Mouse (Mus musculus): Measurements from ENCODE around the gene 9130409I23Rik.

The 9130409I23Rik gene

GRCm38 (mm10) chr1:181050937-181051336 is at the start of gene 9130409I23Rik:
TSS of gene 9130409I23Rik (plus strand) at chr1:181051237.
- no peak for DNase-seq (ENCODE audit: inconsistent age in 2 of 2, low spot score in 1 of 2)

- DNase-seq (ENCODE audit: inconsistent age in 2 of 2, low spot score in 1 of 2), result peak in 1 of 2 experiments; percentile 48
Observed at GRCm38 (mm10) chr1:181001621-181002020, 49.4 kb upstream of the 9130409I23Rik start.

DNA sequence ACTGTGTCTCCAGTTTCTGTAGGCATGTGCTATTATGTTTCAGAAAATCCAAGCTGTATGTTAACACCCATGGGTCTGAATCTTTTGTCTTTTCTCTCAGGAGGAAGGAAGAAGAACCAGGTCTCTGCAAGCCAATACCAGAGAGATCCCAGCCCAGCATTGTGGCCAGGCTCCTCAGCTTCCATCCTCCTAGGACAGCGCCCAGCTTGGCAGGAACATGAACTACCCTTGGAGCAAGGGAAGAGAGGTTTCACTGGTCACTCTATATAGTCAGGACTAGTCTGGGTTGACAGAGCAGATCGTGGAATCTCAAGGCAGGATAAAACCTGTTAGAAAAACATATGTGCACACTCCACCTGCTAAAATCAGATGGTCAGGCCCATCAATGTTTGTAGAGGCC is 47.2 kb upstream of the 9130409I23Rik start:
- DNase-seq (ENCODE audit: inconsistent age in 2 of 2, low spot score in 1 of 2), result no peak

- DNase-seq (ENCODE audit: inconsistent age in 2 of 2, low spot score in 1 of 2), result peak in 1 of 2 experiments; percentile 62
Observed at GRCm38 (mm10) chr1:181005331-181005730, 45.7 kb upstream of the 9130409I23Rik start.

GRCm38 (mm10) chr1:181007831-181008230 is 43.2 kb upstream of the 9130409I23Rik start:
- peak in 1 of 2 experiments; percentile 38 for DNase-seq (ENCODE audit: inconsistent age in 2 of 2, low spot score in 1 of 2)

GRCm38 (mm10) chr1:181008266-181008665 is 42.8 kb upstream of the 9130409I23Rik start:
- peak in 1 of 2 experiments; percentile 67 for DNase-seq (ENCODE audit: inconsistent age in 2 of 2, low spot score in 1 of 2)

GRCm38 (mm10) chr1:181009011-181009590 is 41.9 kb upstream of the 9130409I23Rik start:
- DNase-seq (ENCODE audit: inconsistent age in 2 of 2, low spot score in 1 of 2), result no peak

- peak; percentile 87 to 93 for DNase-seq (ENCODE audit: inconsistent age in 2 of 2, low spot score in 1 of 2)
Observed at GRCm38 (mm10) chr1:181009754-181010153, 41.3 kb upstream of the 9130409I23Rik start.

GRCm38 (mm10) chr1:181010171-181010932 is 40.7 kb upstream of the 9130409I23Rik start:
- peak in 1 of 2 experiments; percentile 81 for DNase-seq (ENCODE audit: inconsistent age in 2 of 2, low spot score in 1 of 2)

DNA sequence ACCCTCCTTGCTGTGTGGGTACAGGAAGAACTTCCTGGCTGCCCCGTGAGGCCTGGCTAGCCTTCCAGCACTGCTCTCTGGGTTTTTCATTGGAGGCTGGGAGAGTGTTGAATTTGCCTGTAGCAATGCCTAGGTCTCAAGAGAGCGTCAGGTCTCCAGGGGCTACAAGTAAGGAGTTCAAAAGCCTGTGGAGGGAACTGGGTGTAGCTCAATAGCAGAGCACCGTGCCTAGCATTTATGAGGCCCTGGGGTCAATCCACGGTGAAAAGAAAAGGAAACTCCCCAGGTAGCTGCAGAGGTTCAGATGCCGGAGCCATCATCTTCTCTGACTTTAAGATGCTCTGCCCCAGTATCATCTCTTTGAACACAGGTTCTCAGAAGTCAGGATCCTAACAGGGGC is 39.4 kb upstream of the 9130409I23Rik start:
- DNase-seq (ENCODE audit: inconsistent age in 2 of 2, low spot score in 1 of 2), result no peak

DNA sequence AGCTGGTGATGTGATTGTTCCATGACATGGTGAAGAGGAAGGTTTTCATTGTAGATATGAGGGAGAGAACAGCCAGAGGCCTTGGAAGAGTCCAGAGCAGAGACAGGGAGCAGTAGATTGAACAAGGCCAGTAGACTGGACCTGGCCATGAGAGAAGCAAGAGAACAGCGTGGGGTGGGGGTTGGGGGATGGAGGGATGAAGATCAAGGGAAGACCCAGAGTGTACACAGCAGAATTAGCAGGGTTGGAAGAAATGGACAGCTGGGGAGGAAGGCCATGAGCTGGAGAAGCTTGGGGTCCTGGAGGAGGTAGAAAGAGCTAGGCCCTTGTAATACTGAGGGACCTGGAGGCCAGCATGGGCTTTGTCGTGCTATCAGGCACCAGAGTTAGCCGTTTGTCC is 38.6 kb upstream of the 9130409I23Rik start:
- DNase-seq (ENCODE audit: inconsistent age in 2 of 2, low spot score in 1 of 2), result peak in 1 of 2 experiments; percentile 58

DNA sequence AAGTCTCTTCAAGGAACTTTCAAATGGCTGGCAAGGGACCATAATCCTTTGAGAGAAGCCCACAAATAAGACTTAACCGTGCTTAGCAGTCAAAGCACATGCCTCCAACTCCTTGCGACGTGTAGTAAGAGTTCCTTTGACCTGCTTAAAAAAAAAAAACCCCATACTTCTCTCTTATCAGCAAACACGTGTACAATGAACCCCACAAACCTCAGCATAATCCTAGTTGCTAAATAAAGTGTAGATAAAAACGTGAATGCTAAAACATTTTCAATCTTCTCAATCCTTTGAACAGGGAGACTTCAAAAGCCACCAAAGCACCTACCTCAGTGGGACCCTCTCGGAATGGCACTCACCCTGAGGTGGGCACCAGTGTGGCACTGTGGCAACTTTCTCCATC is 37.6 kb upstream of the 9130409I23Rik start:
- no peak for DNase-seq (ENCODE audit: inconsistent age in 2 of 2, low spot score in 1 of 2)

- DNase-seq (ENCODE audit: inconsistent age in 2 of 2, low spot score in 1 of 2), result peak; percentile 61 to 77
Observed at GRCm38 (mm10) chr1:181014731-181015500, 36.1 kb upstream of the 9130409I23Rik start.

GRCm38 (mm10) chr1:181015558-181015957 is 35.5 kb upstream of the 9130409I23Rik start:
- peak; percentile 81 to 94 for DNase-seq (ENCODE audit: inconsistent age in 2 of 2, low spot score in 1 of 2)

DNA sequence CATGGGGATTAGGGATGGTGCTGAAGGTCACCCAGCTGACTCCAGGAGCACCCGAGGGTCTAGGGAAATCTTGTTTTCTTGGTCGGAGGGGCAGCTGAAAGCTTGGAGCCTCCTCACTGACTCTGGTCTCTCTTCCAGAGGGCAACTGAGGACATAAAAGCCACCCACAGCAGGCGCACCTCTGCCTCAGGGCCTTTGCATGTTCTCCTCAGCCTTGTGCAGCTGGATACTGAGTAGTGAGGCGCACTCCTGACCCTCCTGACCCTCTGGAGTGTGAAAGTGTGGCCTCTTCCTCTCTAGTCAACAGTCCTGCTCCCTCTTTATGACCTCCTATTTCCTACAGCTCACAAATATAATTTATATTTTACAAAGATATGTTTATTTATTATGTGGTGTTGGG is 35.0 kb upstream of the 9130409I23Rik start:
- DNase-seq (ENCODE audit: inconsistent age in 2 of 2, low spot score in 1 of 2), result peak in 1 of 2 experiments; percentile 39

GRCm38 (mm10) chr1:181016532-181017131 is 34.4 kb upstream of the 9130409I23Rik start:
- DNase-seq (ENCODE audit: inconsistent age in 2 of 2, low spot score in 1 of 2), result peak; percentile 90 to 94

- peak; percentile 89 to 96 for DNase-seq (ENCODE audit: inconsistent age in 2 of 2, low spot score in 1 of 2)
Observed at GRCm38 (mm10) chr1:181017212-181017711, 33.8 kb upstream of the 9130409I23Rik start.

GRCm38 (mm10) chr1:181017890-181018420 is 33.1 kb upstream of the 9130409I23Rik start:
- DNase-seq (ENCODE audit: inconsistent age in 2 of 2, low spot score in 1 of 2), result peak; percentile 22 to 36

GRCm38 (mm10) chr1:181020756-181021487 is 30.1 kb upstream of the 9130409I23Rik start, which contains the start of gene Ephx1:
TSS of gene Ephx1 (minus strand) at chr1:181020904.
- DNase-seq (ENCODE audit: inconsistent age in 2 of 2, low spot score in 1 of 2), result peak; percentile 40 to 80

GRCm38 (mm10) chr1:181021488-181021865 is 29.6 kb upstream of the 9130409I23Rik start:
- peak in 1 of 2 experiments; percentile 35 for DNase-seq (ENCODE audit: inconsistent age in 2 of 2, low spot score in 1 of 2)
